Mouse (Mus musculus) cerebellum, adult 11-12 months (tissue): Measurements from ENCODE around the gene Ociad2.
A peak's percentile ranks its signal among the peaks of the same experiment; 100 is the strongest.

Source experiments
- DNase-seq: peaks from one replicate; pipeline ENCODE4 v3.0.0; 2022

Gene Ociad2

GRCm38 (mm10) chr5:73301601-73302307, 39.1 kb downstream of the Ociad2 start:
- DNase-seq: no peak

- no peak for DNase-seq
Observed at GRCm38 (mm10) chr5:73295916-73296315, 44.9 kb downstream of the Ociad2 start.

- DNase-seq: no peak
Observed at GRCm38 (mm10) chr5:73295016-73295415, 45.8 kb downstream of the Ociad2 start.

GRCm38 (mm10) chr5:73293458-73293827, 47.4 kb downstream of the Ociad2 start:
- DNase-seq: no peak

- DNase-seq: peak; percentile 96
Observed at GRCm38 (mm10) chr5:73292502-73293457, 48.0 kb downstream of the Ociad2 start, which contains the start of gene Ociad1. Gene Ociad1 (plus strand): TSS chr5:73292784.

GRCm38 (mm10) chr5:73289900-73290299, 50.9 kb downstream of the Ociad2 start:
- DNase-seq: no peak

- no peak for DNase-seq
Observed at GRCm38 (mm10) chr5:73286603-73287002, 54.2 kb downstream of the Ociad2 start.

- DNase-seq: no peak
Observed at GRCm38 (mm10) chr5:73285470-73285978, 55.3 kb downstream of the Ociad2 start.

- no peak for DNase-seq
Observed at GRCm38 (mm10) chr5:73284046-73284445, 56.8 kb downstream of the Ociad2 start.

GRCm38 (mm10) chr5:73280567-73280850, 60.3 kb downstream of the Ociad2 start:
- no peak for DNase-seq

- no peak for DNase-seq
Observed at GRCm38 (mm10) chr5:73279732-73280566, 60.9 kb downstream of the Ociad2 start.

GRCm38 (mm10) chr5:73279190-73279589, 61.6 kb downstream of the Ociad2 start:
- DNase-seq: no peak

- no peak for DNase-seq
Observed at GRCm38 (mm10) chr5:73274941-73275340, 65.9 kb downstream of the Ociad2 start.

GRCm38 (mm10) chr5:73273171-73273570, 67.7 kb downstream of the Ociad2 start:
- DNase-seq: no peak
